Comparison of ENCODE assay signal across 20 mouse cellular contexts in the genomic region with DNA sequence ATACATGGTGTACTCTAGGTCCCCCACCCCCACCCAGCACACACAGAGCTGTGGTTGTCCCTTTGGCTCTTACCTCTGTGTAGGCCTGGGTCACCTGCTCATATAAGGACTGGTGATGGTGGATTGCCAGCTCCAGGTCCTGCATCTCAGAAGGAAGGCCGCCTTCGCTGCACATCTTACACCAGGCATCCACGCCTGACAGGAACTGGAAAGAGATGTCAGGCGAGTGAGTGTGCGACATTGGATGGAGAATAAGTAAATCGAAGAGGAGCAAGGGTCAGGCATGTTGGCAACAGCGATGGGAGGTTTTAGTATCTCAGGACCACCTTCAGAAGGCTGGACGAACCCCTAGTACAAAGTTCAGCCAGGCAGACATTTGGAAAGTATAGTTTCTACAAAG.
A peak's percentile ranks its signal among the peaks of the same experiment; 100 is the strongest.
DNase-seq lines count a peak whose midpoint lies in the region; ATAC-seq lines count a peak whose summit lies in the region.
"Had no signal": no experiment of that assay in that cellular context is flagged by ENCODE, and none has a peak within 500 bp of the region (broad histone marks: within the 10 kb centered on the region; RNA-seq: fewer than 3 reads in every experiment).

No protein-coding gene starts in this region.

- intact Hi-C loops in heart, postnatal 14 days (cut with DNase I) = no loop called here

- no peaks in the 10 kb centered on the region for H3K9me3 ChIP-seq in heart, embryonic 11.5 days (replicated peaks; ENCODE audit: control insufficient read depth, low read length)
- no peaks in the 10 kb centered on the region for H3K9me3 ChIP-seq in heart, embryonic 10.5 days
- no peaks in the 10 kb centered on the region for H3K9me3 ChIP-seq in midbrain, embryonic 11.5 days (ENCODE audit: control insufficient read depth, low read length)
- no peaks in the 10 kb centered on the region for H3K9me3 ChIP-seq in midbrain, embryonic 16.5 days (replicated peaks; ENCODE audit: control insufficient read depth, low read length, poor library complexity, severe bottlenecking)
- H3K9me3 ChIP-seq: G1E had no signal

- no peak for ATAC-seq in heart, embryonic 11.5 days (replicated peaks; ENCODE audit: insufficient number of reproducible peaks, low FRiP score, low TSS enrichment)
- ATAC-seq in midbrain, embryonic 11.5 days (ENCODE audit: low FRiP score) = no peak
- ATAC-seq in midbrain, embryonic 16.5 days = no peak
- ATAC-seq: activated CD4-positive, CD25-positive, alpha-beta regulatory T cell, adult 4 months; CD4-positive, CD25-positive, alpha-beta regulatory T cell, adult 4 months; Patski had no signal

- no peak overlapping the region for H3K4me3 ChIP-seq in heart, embryonic 11.5 days (ENCODE audit: low read depth, low read length)
- no peak overlapping the region for H3K4me3 ChIP-seq in heart, embryonic 10.5 days
- H3K4me3 ChIP-seq in midbrain, embryonic 11.5 days (ENCODE audit: low read depth, low read length) = no peak overlapping the region
- H3K4me3 ChIP-seq in midbrain, embryonic 16.5 days (ENCODE audit: low read depth, low read length) = no peak overlapping the region

- no peaks in the 10 kb centered on the region for H3K36me3 ChIP-seq in heart, embryonic 11.5 days (ENCODE audit: control insufficient read depth, insufficient read depth, low read length)
- peaks cover 6% of the 10 kb centered on the region; the same call in 1 of the 2 replicates for H3K36me3 ChIP-seq in heart, embryonic 10.5 days
- peaks cover 3% of the 10 kb centered on the region; the same call in 1 of the 2 replicates for H3K36me3 ChIP-seq in midbrain, embryonic 11.5 days (ENCODE audit: control insufficient read depth, insufficient read depth, low read length)
- H3K36me3 ChIP-seq in midbrain, embryonic 16.5 days (ENCODE audit: control insufficient read depth, insufficient read depth, low read length) = peaks cover 12% of the 10 kb centered on the region; the same call in 1 of the 2 replicates
- H3K36me3 ChIP-seq: G1E had no signal

- DNase-seq in heart, adult 11 months = peak; percentile 80
- peak; percentile 58 for DNase-seq in heart, embryonic 10.5 days (ENCODE audit: low spot score)
- no peak for DNase-seq in heart, postnatal 14 days
- peak; percentile 10 for DNase-seq in midbrain, embryonic 11.5 days (ENCODE audit: low spot score, missing footprints)
- DNase-seq: adrenal gland, adult 2 months; adrenal gland, adult 8-10 months; adrenal gland, postnatal 10 days; adrenal gland, postnatal 14 days; adrenal gland, postnatal 25 days; adrenal gland, postnatal 36 days; B cell, adult 2 months; cerebellum, adult 11 months; cerebellum, adult 11-12 months; cerebellum, adult 18-20 months had no signal

- WGBS in heart, embryonic 11.5 days (ENCODE audit: insufficient replicate concordance) = 90% methylated on average over 8 of the region's 8 CpGs
- 87% methylated on average over 8 of the region's 8 CpGs for WGBS in heart, embryonic 10.5 days
- 91% methylated on average over 8 of the region's 8 CpGs for WGBS in midbrain, embryonic 11.5 days
- 93% methylated on average over 8 of the region's 8 CpGs for WGBS in midbrain, embryonic 16.5 days

- H3K27me3 ChIP-seq in heart, embryonic 11.5 days (ENCODE audit: control insufficient read depth, insufficient read depth, low read length) = no peaks in the 10 kb centered on the region
- no peaks in the 10 kb centered on the region for H3K27me3 ChIP-seq in heart, embryonic 10.5 days (ENCODE audit: insufficient read depth, poor library complexity, severe bottlenecking)
- no peaks in the 10 kb centered on the region for H3K27me3 ChIP-seq in midbrain, embryonic 11.5 days (ENCODE audit: control insufficient read depth, insufficient read depth, low read length)
- H3K27me3 ChIP-seq in midbrain, embryonic 16.5 days (ENCODE audit: control insufficient read depth, insufficient read depth, low read depth, low read length) = no peaks in the 10 kb centered on the region
- H3K27me3 ChIP-seq: Patski had no signal

- H3K4me2 ChIP-seq in heart, embryonic 11.5 days = no peak overlapping the region
- H3K4me2 ChIP-seq in midbrain, embryonic 11.5 days = no peak overlapping the region
- no peak overlapping the region for H3K4me2 ChIP-seq in midbrain, embryonic 16.5 days (ENCODE audit: low read length)

- H3K27ac ChIP-seq in heart, embryonic 11.5 days (ENCODE audit: low read depth, low read length) = no peak overlapping the region
- no peak overlapping the region for H3K27ac ChIP-seq in heart, embryonic 10.5 days
- no peak overlapping the region for H3K27ac ChIP-seq in midbrain, embryonic 11.5 days (ENCODE audit: low read depth, low read length)
- no peak overlapping the region for H3K27ac ChIP-seq in midbrain, embryonic 16.5 days (ENCODE audit: low read length)

- H3K4me1 ChIP-seq in heart, embryonic 11.5 days (ENCODE audit: control insufficient read depth, insufficient read depth, low read length) = peaks cover 7% of the 10 kb centered on the region; the same call in 1 of the 2 replicates
- peaks cover 26% of the 10 kb centered on the region for H3K4me1 ChIP-seq in heart, embryonic 10.5 days
- no peaks in the 10 kb centered on the region for H3K4me1 ChIP-seq in midbrain, embryonic 11.5 days (ENCODE audit: control insufficient read depth, insufficient read depth, low read length)
- H3K4me1 ChIP-seq in midbrain, embryonic 16.5 days (ENCODE audit: control insufficient read depth, insufficient read depth, low read length) = no peaks in the 10 kb centered on the region

- H3K9ac ChIP-seq in heart, embryonic 11.5 days (ENCODE audit: low read depth, low read length) = no peak overlapping the region
- H3K9ac ChIP-seq in midbrain, embryonic 11.5 days (ENCODE audit: low read length) = no peak overlapping the region
- H3K9ac ChIP-seq in midbrain, embryonic 16.5 days (ENCODE audit: low read depth, low read length) = no peak overlapping the region

Comparison
In these comparisons a context has a peak if more than half of its experiments do, and no peak if none do; other contexts are left out.
1. DNase-seq: peak in heart, adult 11 months (single experiment), heart, embryonic 10.5 days (single experiment) and midbrain, embryonic 11.5 days (single experiment); none in heart, postnatal 14 days (0 of 2).